Mouse (Mus musculus) cortical plate, adult 2 months (tissue): ENCODE measurements around the gene Ywhae.

Experiments
- CTCF ChIP-seq: fragments of 200-500 bp; IDR thresholded peaks from 2 replicates; pipeline ENCODE4 v1.5.1; 2011; ENCODE audit warnings: mild to moderate bottlenecking, control low read depth, low read length; ENCODE audit not compliant: insufficient read depth; ENCODE audit errors: extremely low read depth
- POLR2A ChIP-seq: fragments of 200-500 bp; IDR thresholded peaks from 2 replicates; pipeline ENCODE4 v1.6.1; 2011; ENCODE audit warnings: mild to moderate bottlenecking, low read length, control low read depth; ENCODE audit not compliant: insufficient read depth; ENCODE audit errors: extremely low read depth

- TF ChIP-seq CTCF: no peak
- no peak for TF ChIP-seq POLR2A
Measured at GRCm38 (mm10) chr11:75758553-75758952, 25.9 kb downstream of the Ywhae start.
